Mouse (Mus musculus) B cell, adult 2 months (primary cell): ENCODE measurements around the gene Tbc1d15.
"Not testable (repeated sequence)": the region's sequence is repeated elsewhere in the genome, so short reads cannot be mapped to it uniquely, and the experiment has no call there.

ENCODE experiments used
- DNase-seq, 2 experiments: peaks; one replicate each; pipeline ENCODE4 v3.0.0; 2022

The Tbc1d15 gene

GRCm38 (mm10) chr10:115241082-115241595, 10.1 kb downstream of the Tbc1d15 start:
- no peak for DNase-seq

DNA sequence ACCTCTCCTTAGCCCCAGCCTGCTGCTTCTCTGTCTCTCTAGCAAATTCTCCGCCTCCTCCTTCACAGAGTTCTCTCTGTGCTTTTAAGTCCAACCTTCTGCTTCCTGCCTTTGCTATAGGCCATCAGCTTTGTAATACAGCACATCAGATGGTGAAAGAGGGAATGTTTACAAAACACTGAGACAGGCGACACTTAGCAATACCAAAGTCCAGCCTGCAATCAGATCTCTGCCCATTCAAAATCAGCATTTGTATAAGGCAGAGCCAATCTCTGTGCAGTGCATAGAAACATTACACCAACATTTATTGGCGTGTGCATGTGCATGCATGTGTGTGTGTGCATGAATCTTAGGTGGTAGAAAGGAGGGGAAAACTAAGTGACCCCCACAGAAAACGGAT, 13.3 kb downstream of the Tbc1d15 start:
- no peak for DNase-seq

DNA sequence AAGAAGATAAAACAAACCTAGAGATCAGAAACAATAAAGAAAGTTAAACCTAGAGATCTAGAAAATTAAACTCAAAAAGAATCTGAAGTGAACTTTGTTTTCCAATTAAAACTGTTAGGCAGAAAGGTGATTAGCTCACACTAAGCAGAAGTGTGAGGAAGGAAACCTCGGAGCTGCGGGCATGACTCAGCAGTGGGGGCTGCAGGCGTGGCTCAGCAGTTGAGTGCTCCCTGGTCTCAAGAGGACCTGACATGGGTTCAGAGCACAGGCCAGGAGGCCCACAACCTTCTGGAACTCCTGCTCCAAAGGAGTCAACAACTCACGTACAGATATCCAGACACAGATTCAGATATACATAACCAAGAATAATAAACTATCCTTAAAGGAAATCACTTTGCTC, 14.5 kb downstream of the Tbc1d15 start:
- no peak for DNase-seq

DNA sequence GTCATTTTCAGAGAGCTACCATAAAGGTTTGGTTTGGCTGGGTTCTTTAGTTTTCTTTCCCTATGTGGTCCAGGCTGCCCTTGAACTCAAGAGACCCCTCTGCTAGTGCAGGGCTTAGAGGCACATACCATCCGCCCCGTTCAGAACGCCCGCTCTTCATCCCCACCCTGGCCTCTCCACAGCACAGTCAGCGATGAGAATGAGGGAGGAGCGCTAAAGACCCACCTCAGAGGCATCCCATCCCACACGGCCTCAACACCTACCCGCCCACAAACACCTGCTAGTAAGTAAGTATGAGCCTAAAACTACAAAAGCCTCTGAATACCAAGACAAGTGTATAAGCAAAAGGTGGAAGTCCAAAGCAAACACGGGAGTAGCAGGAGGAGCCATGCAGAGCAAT, 15.8 kb downstream of the Tbc1d15 start:
- DNase-seq: no peak

DNA sequence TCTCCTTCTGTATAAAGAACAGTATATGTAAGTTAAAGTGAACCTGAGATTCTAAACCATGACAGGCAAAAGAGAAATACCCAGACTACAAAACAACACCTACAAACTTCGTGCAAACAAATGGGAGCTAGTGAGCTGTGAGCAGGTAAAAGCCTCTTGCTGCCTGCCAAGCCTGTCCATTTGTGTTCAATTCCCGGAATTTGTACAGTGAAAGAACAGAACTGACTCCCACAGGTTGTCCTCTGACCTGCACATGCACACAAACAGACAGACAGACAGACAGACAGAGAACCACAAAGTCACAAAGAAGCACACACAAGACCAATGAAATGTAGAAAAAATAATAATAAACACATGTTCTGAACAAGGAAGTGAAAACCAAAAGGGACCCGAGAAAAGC, 17.5 kb downstream of the Tbc1d15 start:
- no peak for DNase-seq

DNA sequence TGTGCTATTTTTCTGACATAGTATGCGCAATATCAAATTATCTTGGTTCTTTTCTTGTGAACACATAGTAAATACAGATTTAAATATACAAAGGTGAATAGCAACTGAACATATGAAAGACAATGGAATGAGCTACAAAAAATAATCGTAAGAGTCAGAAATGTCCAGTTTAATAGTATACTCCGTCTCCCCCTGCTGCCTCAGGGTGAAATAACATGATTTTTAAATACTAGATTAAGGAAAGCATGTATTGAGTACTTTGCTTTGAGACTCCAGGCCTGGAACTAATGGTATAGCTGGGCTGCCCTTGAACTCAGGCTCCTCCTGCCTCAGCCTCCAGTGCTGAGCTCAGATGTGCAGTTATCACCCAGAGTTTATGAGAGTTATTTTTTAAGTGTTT, 18.8 kb downstream of the Tbc1d15 start:
- no peak for DNase-seq

DNA sequence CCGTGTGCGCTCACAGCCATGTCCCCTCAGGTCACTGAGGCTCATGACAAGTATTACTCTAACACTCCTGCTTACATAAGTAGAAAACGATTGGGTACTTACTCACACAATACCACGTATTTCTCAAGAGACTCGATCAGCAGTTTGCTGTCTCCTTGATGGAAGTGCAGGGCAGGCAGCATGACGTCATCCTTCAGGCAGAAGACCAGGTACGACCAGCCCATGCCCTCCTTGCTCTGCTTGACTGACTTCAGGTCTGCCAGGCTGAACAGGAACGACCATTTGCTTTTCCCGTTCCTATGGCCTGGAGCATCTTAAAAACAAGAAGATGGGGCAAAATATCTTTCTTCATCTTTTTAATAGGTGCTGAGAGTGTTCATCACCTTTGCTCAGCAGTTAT, 22.2 kb downstream of the Tbc1d15 start:
- no peak for DNase-seq

GRCm38 (mm10) chr10:115226586-115226985, 24.7 kb downstream of the Tbc1d15 start:
- no peak for DNase-seq

GRCm38 (mm10) chr10:115223845-115224244, 27.4 kb downstream of the Tbc1d15 start:
- DNase-seq: no peak

DNA sequence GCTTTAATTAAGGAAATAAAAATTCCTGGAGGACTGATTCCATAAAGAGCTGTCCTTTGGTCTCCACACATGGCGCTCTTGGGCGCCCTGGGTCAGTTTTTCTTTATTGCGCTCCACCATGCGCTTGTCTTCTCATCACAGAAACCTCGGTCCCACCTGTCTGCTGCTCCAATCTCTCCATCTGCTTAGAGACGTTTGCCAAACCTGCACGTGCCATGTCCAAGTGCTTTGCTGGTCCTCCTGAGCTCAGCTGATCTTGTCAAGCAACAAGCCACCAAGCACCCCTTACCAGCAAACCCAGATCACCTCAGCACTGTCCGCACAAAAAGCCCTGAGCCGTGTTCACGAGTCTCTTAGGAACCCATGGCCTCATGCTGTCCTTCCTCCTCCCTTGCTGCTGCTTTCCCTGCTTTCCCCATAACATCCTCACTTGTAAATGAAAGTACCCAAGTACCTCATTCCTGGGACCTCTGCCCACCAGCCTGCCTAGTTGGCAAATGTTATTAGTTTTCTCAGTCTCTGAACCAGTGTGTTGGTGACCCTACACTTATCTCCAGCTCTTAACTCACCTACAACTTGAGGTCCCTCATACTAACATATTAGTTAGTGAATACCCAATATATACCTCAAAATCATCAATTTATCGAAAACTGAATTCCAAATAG, 38.2 kb downstream of the Tbc1d15 start:
- DNase-seq: no peak

DNA sequence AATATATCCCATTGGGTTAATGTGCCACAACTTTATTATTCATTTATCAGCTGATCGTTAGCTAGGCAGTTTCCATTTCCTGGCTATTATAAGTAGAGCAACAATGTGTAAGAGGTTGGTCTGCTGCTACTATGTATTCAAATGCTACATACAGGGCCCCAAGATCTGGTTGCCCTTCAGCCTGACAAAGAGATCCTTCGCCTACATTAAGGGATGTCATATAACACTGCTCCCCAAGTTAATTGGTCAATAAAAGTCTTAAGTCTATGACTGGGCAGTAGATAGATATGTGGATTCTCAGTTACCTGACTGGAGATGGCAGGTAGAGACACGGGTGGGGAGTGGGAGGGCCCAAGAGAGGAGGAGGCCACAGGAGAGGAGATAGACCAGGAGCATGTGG, 45.4 kb downstream of the Tbc1d15 start:
- no peak for DNase-seq

DNA sequence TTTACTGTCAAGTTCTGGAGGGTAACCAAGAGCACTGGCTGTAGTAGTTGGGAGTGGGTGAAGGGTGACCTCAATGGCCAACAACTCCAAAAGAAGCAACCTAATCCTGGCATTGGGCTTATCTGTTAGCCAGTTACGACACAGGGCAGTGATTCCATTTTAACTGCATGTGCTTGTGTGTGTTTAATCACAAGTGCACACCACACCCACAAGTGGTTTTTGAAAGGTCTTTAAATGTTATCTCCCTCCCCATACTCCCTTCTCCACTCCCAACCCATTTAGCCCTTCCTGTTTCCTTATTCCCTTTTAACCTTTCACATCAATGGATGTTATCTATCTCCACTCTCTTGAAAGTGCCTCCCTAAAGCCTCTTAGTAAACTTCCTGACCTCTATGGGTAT, 46.0 kb downstream of the Tbc1d15 start:
- DNase-seq: no peak

- DNase-seq: no peak
These were observed 60.1 kb downstream of the Tbc1d15 start for GRCm38 (mm10) chr10:115191214-115191613.

DNA sequence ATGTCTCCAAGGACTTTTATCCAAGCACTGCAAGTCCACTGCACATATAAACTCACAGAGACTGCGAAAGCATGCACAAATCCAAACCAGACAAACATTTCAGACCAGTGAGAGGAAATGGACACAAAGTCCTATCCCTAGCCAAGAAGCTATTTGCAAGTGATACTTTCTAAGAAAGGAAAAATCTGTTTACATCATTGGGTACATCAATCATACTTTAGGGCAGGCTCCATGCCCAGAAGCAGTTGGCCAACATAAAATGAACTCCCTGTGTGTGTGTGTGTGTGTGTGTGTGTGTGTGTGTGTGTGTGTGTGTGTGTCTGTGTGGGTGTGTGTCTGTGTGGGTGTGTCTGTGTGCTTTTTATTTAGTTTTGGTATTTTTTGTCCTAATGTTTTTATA, 63.9 kb downstream of the Tbc1d15 start:
- DNase-seq: no peak

GRCm38 (mm10) chr10:115184697-115185096, 66.6 kb downstream of the Tbc1d15 start, which contains the start of gene Tph2:
Gene Tph2, minus strand, starts transcription at chr10:115185022.
- peak; percentile 73 to 74 for DNase-seq

GRCm38 (mm10) chr10:115181034-115181433, 70.2 kb downstream of the Tbc1d15 start:
- no peak for DNase-seq

GRCm38 (mm10) chr10:115178019-115178418, 73.2 kb downstream of the Tbc1d15 start:
- not testable (repeated sequence) for DNase-seq

DNA sequence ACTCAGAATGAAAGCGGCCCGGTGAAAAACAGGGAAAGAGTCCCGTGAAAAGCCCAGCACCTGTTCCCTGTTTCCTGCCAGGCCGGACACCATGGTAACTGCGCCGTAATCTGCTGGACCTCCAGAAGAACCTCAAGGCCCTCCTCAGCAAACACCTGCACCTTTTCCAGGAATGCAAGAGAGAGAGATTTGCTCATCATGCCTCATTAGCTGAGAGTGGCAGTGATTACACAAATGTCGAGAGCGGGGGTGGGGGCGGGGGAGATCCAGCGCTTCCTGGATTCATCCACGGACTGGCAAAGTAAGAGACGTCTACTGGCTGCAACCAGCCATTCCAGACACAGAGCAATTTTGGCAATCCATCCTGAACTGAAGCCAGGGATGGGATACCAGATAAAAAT, 75.7 kb downstream of the Tbc1d15 start:
- DNase-seq: no peak

DNA sequence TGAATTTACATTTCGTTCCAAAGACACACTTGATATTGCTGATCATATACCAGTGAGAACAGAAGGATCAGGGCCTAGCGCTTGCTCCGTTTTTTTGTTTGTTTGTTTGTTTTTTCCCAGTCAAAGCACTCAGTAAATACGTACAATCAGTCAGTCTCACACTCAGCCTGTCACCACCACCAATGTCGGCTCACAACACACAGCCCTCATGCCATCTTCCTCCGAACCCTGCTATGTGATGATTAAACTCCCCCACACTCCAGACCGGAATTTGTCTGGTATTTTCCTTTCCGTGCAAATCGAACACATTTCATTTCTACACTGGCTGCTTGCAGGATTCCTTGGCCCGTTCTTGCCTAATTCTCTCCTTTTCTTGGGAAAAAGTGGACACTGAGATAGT, 77.9 kb downstream of the Tbc1d15 start:
- DNase-seq: no peak

DNA sequence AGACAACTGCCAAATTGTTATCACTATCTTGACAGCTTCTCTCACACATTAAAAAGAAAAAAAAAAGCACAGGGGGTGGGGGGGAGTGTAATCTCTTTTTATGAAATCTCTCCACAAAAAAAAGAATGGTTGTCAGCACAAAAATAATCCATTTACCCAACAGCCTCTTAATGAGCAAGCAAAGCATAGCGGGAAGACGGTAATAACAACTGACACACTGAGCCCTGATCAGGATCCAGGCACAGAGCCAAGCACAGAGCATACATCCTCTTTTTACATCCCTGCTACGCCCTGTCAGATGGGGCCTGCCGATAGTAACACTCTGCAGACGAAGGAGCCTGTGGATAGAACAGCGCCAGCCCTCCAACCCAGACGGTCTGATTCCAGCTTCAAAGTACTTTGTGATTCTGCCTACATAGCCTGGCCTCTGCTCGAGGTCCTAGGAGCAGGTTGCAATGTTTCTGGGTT, 79.9 kb downstream of the Tbc1d15 start:
- DNase-seq: no peak

- DNase-seq: no peak
These were observed 80.5 kb downstream of the Tbc1d15 start for GRCm38 (mm10) chr10:115170496-115171350.

- no peak for DNase-seq
These were observed 81.9 kb downstream of the Tbc1d15 start for GRCm38 (mm10) chr10:115169410-115169809.

GRCm38 (mm10) chr10:115160289-115160688, 91.0 kb downstream of the Tbc1d15 start:
- DNase-seq: no peak
